Mouse (Mus musculus) midbrain, postnatal 0 days (tissue): ENCODE data around the gene Chd6. TPM values are rescaled to one million over a fixed set of nuclear protein-coding genes. Genes with fewer than 3 reads are reported as not detected.

Experiments
- ATAC-seq: fragments of 200-750 bp; cut with Nextera tagmentation; 2 replicates; pipeline ENCODE4 v1.8.0; 2017; ENCODE audit warnings: moderate number of reproducible peaks, mild to moderate bottlenecking, moderate TSS enrichment, moderate library complexity; ENCODE audit not compliant: low FRiP score
- DNase-seq: peaks from one replicate; pipeline ENCODE4 v3.0.0-alpha.2; 2015; ENCODE audit warnings: low spot score
- H3K27ac ChIP-seq: fragments of 300-500 bp; sonication (generic); 2 replicates; pipeline ENCODE4 v1.5.1; 2014; ENCODE audit warnings: low read depth, mild to moderate bottlenecking, low read length, mixed read lengths
- H3K27me3 ChIP-seq: fragments of 300-500 bp; sonication (generic); 2 replicates; pipeline ENCODE4 v1.6.1; 2014; ENCODE audit warnings: low read length, control low read depth, mixed read lengths; ENCODE audit not compliant: insufficient read depth
- H3K36me3 ChIP-seq: fragments of 300-500 bp; sonication (generic); 2 replicates; pipeline ENCODE4 v1.6.1; 2014; ENCODE audit warnings: low read length, control low read depth, mixed read lengths; ENCODE audit not compliant: insufficient read depth
- H3K4me1 ChIP-seq: fragments of 300-500 bp; sonication (generic); 2 replicates; pipeline ENCODE4 v1.6.1; 2014; ENCODE audit warnings: mild to moderate bottlenecking, control low read depth, antibody characterized with exemption, low read length, mixed read lengths; ENCODE audit not compliant: insufficient read depth
- H3K4me2 ChIP-seq: fragments of 300-500 bp; sonication (generic); 2 replicates; pipeline ENCODE4 v1.6.1; 2014; ENCODE audit warnings: low read depth, mild to moderate bottlenecking, low read length, mixed read lengths; ENCODE audit not compliant: poor library complexity, severe bottlenecking
- H3K4me3 ChIP-seq: fragments of 300-500 bp; sonication (generic); 2 replicates; pipeline ENCODE4 v1.5.1; 2014; ENCODE audit warnings: low read depth, mild to moderate bottlenecking, low read length, moderate library complexity
- H3K9ac ChIP-seq: fragments of 300-500 bp; sonication (generic); replicated peaks from 2 replicates; pipeline ENCODE4 v1.6.1; 2014; ENCODE audit warnings: mild to moderate bottlenecking, low read length, moderate library complexity, mixed read lengths; ENCODE audit not compliant: poor library complexity, severe bottlenecking
- H3K9me3 ChIP-seq: fragments of 300-500 bp; sonication (generic); 2 replicates; pipeline ENCODE4 v1.6.1; 2016; ENCODE audit warnings: low read length, control low read depth
- CTCF ChIP-seq: IDR thresholded peaks from 2 replicates; pipeline ENCODE4 v1.5.1; 2016; ENCODE audit warnings: antibody characterized with exemption, mild to moderate bottlenecking
- WGBS: fragments of 180-500 bp; shearing (Covaris S2); extraction: QIAGEN DNeasy Blood & Tissue Kit; methylation state at CpG from one replicate; pipeline ENCODE4 v1.1.7; 2014; 5-methylcytosine and 5-hydroxymethylcytosine counted together
- polyA plus RNA-seq: library from polyadenylated mRNA; unstranded; fragments of >200 nt; fragmentation: Nextera tagmentation; extraction: Ambion mirVana; gene quantifications from 2 replicates; pipeline ENCODE4 v1.2.1, GENCODE M21; 2015
- total RNA-seq: library from RNA; depleted of rRNA; stranded (reverse); fragments of >200 nt; gene quantifications from 2 replicates; pipeline ENCODE4 v1.2.3, GENCODE M21; 2014

Gene Chd6
- total and polyA plus RNA-seq, 2 experiments from 2014 or later, result 26.6 to 58.3 TPM

GRCm38 (mm10) chr2:160934451-160934850, 174.4 kb downstream of the Chd6 start:
- no peak for TF ChIP-seq CTCF
- Histone ChIP-seq H3K9ac (no peak overlapping the region), H3K27me3 (no peaks in the 10 kb centered on the region), H3K27ac (no peak overlapping the region), H3K9me3 (no peaks in the 10 kb centered on the region), H3K4me2 (no peak overlapping the region), H3K4me1 (no peaks in the 10 kb centered on the region), H3K4me3 (no peak overlapping the region), H3K36me3 (no peaks in the 10 kb centered on the region)
- ATAC-seq (no peak), DNase-seq (peak; percentile 42)
- WGBS, result 75% methylated on average over 4 of the region's 4 CpGs

- Histone ChIP-seq H3K4me1 (no peaks in the 10 kb centered on the region), H3K9me3 (no peaks in the 10 kb centered on the region), H3K36me3 (no peaks in the 10 kb centered on the region), H3K4me3 (no peak overlapping the region), H3K4me2 (no peak overlapping the region), H3K27ac (no peak overlapping the region), H3K27me3 (no peaks in the 10 kb centered on the region), H3K9ac (no peak overlapping the region)
- DNase-seq (no peak), ATAC-seq (no peak)
- WGBS, result 71% methylated on average over 5 of the region's 5 CpGs
- TF ChIP-seq CTCF, result peak; percentile 44
These were observed 175.0 kb downstream of the Chd6 start for GRCm38 (mm10) chr2:160933890-160934289.

GRCm38 (mm10) chr2:160932981-160933380, 175.9 kb downstream of the Chd6 start:
- Histone ChIP-seq H3K36me3 (no peaks in the 10 kb centered on the region), H3K27ac (no peak overlapping the region), H3K4me1 (no peaks in the 10 kb centered on the region), H3K9ac (no peak overlapping the region), H3K4me2 (no peak overlapping the region), H3K9me3 (no peaks in the 10 kb centered on the region), H3K27me3 (no peaks in the 10 kb centered on the region), H3K4me3 (no peak overlapping the region)
- no peak for TF ChIP-seq CTCF
- no peak for ATAC-seq
- no peak for DNase-seq
- 87% methylated on average over 3 of the region's 3 CpGs for WGBS

- Histone ChIP-seq H3K27ac (no peak overlapping the region), H3K4me3 (no peak overlapping the region), H3K27me3 (no peaks in the 10 kb centered on the region), H3K9ac (no peak overlapping the region), H3K36me3 (no peaks in the 10 kb centered on the region), H3K4me1 (no peaks in the 10 kb centered on the region), H3K4me2 (no peak overlapping the region), H3K9me3 (no peaks in the 10 kb centered on the region)
- DNase-seq (no peak), ATAC-seq (no peak)
- WGBS, result 77% methylated on average over 8 of the region's 8 CpGs
- no peak for TF ChIP-seq CTCF
These were observed 176.6 kb downstream of the Chd6 start for GRCm38 (mm10) chr2:160932325-160932724.

- WGBS, result 91% methylated on average over 5 of the region's 5 CpGs
- TF ChIP-seq CTCF, result peak; percentile 33
- ATAC-seq, result no peak
These were observed 177.5 kb downstream of the Chd6 start for GRCm38 (mm10) chr2:160931378-160931777.

GRCm38 (mm10) chr2:160925203-160925602, 183.7 kb downstream of the Chd6 start:
- Histone ChIP-seq H3K9ac (no peak overlapping the region), H3K36me3 (no peaks in the 10 kb centered on the region), H3K4me1 (no peaks in the 10 kb centered on the region), H3K4me2 (no peak overlapping the region), H3K9me3 (no peaks in the 10 kb centered on the region), H3K27ac (no peak overlapping the region), H3K4me3 (no peak overlapping the region), H3K27me3 (no peaks in the 10 kb centered on the region)
- DNase-seq (peak; percentile 58), ATAC-seq (peak; percentile 44; the same call in 1 of the 2 replicates)
- WGBS, result 57% methylated on average over 9 of the region's 9 CpGs
- TF ChIP-seq CTCF, result no peak

More at GRCm38 (mm10) chr2:160931378-160931777, 177.5 kb downstream of the Chd6 start:
- Histone ChIP-seq H3K4me2 (no peak overlapping the region), H3K9ac (no peak overlapping the region), H3K4me3 (no peak overlapping the region), H3K27me3 (no peaks in the 10 kb centered on the region), H3K36me3 (no peaks in the 10 kb centered on the region), H3K4me1 (no peaks in the 10 kb centered on the region), H3K9me3 (no peaks in the 10 kb centered on the region), H3K27ac (no peak overlapping the region)
- no peak for DNase-seq
